Mouse (Mus musculus) kidney, adult 2 months (tissue): Measurements from ENCODE around the gene Coa4.

ENCODE experiments used
- CTCF ChIP-seq: fragments of 200-500 bp; conservative IDR thresholded peaks from 2 replicates; pipeline ENCODE4 v1.5.1; 2011; ENCODE audit warnings: low read depth, mild to moderate bottlenecking, control low read depth, low read length, moderate library complexity, mixed read lengths; ENCODE audit not compliant: insufficient read depth, insufficient read length
- POLR2A ChIP-seq: fragments of 200-500 bp; IDR thresholded peaks from one replicate; pipeline ENCODE4 v1.6.1; 2011; ENCODE audit warnings: low read depth, low read length, control low read depth

- TF ChIP-seq CTCF (no peak), POLR2A (no peak)
Observed at GRCm38 (mm10) chr7:100536804-100537518, at the start of gene Coa4.
